Mouse (Mus musculus) spleen, adult 2 months (tissue): ENCODE data around the gene Gm20388.

Source experiments
- CTCF ChIP-seq: fragments of 200-500 bp; IDR thresholded peaks from 2 replicates; pipeline ENCODE4 v1.5.1; 2011; ENCODE audit warnings: mild to moderate bottlenecking, inconsistent platforms; ENCODE audit not compliant: insufficient read depth, insufficient read length, insufficient replicate concordance; ENCODE audit errors: extremely low read depth
- POLR2A ChIP-seq: fragments of 200-500 bp; IDR thresholded peaks from 2 replicates; pipeline ENCODE4 v1.6.1; 2011; ENCODE audit warnings: low read depth, low read length, inconsistent platforms

DNA sequence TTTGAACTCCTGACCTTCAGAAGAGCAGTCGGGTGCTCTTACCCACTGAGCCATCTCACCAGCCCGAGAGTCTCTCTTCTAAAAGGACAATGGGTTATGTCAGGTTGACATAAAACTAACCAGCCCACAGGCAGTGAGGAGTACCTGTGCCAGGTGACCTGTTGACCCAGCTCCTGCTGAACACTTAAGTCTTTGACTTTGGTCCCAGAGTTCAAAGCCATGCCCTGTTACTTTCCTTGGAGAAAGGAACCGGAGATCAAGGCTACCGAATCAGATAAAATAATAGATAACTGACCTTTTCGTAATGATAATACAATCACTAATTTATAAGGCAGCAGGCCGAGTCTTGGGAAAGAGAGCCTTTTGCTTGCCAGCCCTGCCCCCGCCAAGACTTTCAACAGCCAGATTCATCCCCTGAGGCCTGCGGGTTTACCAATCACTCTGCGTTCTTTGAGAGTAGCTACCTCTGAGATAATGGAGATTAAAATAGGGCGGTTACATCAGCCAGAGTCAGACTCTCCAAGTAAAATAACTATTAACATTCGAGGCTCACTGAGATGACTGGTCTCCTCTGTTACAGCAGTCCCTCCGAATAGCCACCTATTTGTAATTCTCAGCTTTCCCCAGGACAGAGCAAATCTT is 2021.5 kb downstream of the Gm20388 start:
- TF ChIP-seq CTCF (no peak), POLR2A (no peak)
